Mouse (Mus musculus) forebrain, postnatal 0 days (tissue): ENCODE results near the gene Itga2. TPM values are rescaled to one million over a fixed set of nuclear protein-coding genes. Genes with fewer than 3 reads are reported as not detected.

ENCODE experiments used
- ATAC-seq: fragments of 200-750 bp; cut with Nextera tagmentation; 2 replicates; pipeline ENCODE4 v1.8.0; 2017; ENCODE audit warnings: mild to moderate bottlenecking, moderate library complexity
- DNase-seq: peaks from one replicate; pipeline ENCODE4 v3.0.0-alpha.2; 2015
- H3K27ac ChIP-seq: fragments of 300-500 bp; sonication (generic); 2 replicates; pipeline ENCODE4 v1.5.1; 2014; ENCODE audit warnings: low read depth, mild to moderate bottlenecking, antibody characterized with exemption, low read length, moderate library complexity, mixed read lengths
- H3K27me3 ChIP-seq: fragments of 300-500 bp; sonication (generic); 2 replicates; pipeline ENCODE4 v1.6.1; 2014; ENCODE audit warnings: mild to moderate bottlenecking, low read length, mixed read lengths; ENCODE audit not compliant: insufficient read depth
- H3K36me3 ChIP-seq: fragments of 300-500 bp; sonication (generic); 2 replicates; pipeline ENCODE4 v1.6.1; 2014; ENCODE audit warnings: mild to moderate bottlenecking, moderate library complexity; ENCODE audit not compliant: insufficient read depth
- H3K4me1 ChIP-seq: fragments of 300-500 bp; sonication (generic); 2 replicates; pipeline ENCODE4 v1.6.1; 2014; ENCODE audit warnings: antibody characterized with exemption; ENCODE audit not compliant: insufficient read depth
- H3K4me2 ChIP-seq: fragments of 300-500 bp; sonication (generic); 2 replicates; pipeline ENCODE4 v1.6.1; 2014; ENCODE audit warnings: low read depth, mild to moderate bottlenecking, moderate library complexity
- H3K4me3 ChIP-seq: fragments of 300-500 bp; sonication (generic); 2 replicates; pipeline ENCODE4 v1.5.1; 2014; ENCODE audit warnings: low read depth, low read length, mixed read lengths
- H3K9ac ChIP-seq: fragments of 300-500 bp; sonication (generic); 2 replicates; pipeline ENCODE4 v1.6.1; 2014; ENCODE audit warnings: mild to moderate bottlenecking
- H3K9me3 ChIP-seq: fragments of 300-500 bp; sonication (generic); 2 replicates; pipeline ENCODE4 v1.6.1; 2016; ENCODE audit warnings: low read length
- CTCF ChIP-seq: sonication (generic); IDR thresholded peaks from 2 replicates; pipeline ENCODE4 v1.5.1; 2016; ENCODE audit warnings: antibody characterized with exemption, control low read depth, low read depth
- WGBS: fragments of 180-500 bp; shearing (Covaris S2); extraction: QIAGEN DNeasy Blood & Tissue Kit; methylation state at CpG from one replicate; pipeline ENCODE4 v1.1.7; 2014; 5-methylcytosine and 5-hydroxymethylcytosine counted together
- polyA plus RNA-seq: library from polyadenylated mRNA; unstranded; fragments of >200 nt; fragmentation: Nextera tagmentation; extraction: Ambion mirVana; gene quantifications from 2 replicates; pipeline ENCODE4 v1.2.1, GENCODE M21; 2015
- total RNA-seq: library from RNA; depleted of rRNA; stranded (reverse); fragments of >200 nt; gene quantifications from 2 replicates; pipeline ENCODE4 v1.2.3, GENCODE M21; 2014; rRNA removed

Gene Itga2
- total RNA-seq (0.77 and 0.86 TPM in 2 replicates), polyA plus RNA-seq (0.36 and 0.63 TPM in 2 replicates)

DNA sequence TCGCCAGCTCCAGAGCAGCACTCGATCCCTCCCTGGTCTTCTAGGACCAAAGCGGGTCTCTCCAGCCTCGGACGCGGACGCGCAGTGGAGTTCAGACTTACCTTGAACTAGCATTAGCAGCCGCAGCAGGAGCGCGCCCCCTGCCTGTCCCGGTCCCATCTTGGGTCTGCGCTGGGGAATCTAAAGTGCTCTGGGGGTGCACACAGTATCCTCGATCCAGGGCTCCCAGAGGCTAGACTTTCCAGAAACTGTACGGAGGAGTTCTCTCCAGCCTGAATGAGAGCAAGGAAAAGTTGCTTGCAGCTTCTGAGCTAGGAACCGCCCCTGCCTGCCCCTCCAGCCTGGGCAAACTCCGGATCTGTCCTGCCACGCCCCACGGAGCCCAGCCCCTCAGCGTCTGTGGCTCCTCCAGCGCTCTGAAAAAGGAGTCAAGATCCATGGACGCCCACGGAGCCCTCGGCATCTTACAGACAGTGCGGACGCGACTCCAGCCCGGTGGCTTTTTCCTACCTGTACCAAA is at the start of gene Itga2:
Gene Itga2 (minus strand): TSS at position 326 of the 520 bp plus-strand sequence.
- Histone ChIP-seq H3K9ac (peak within 1 kb of the TSS; percentile 31; the same call in 1 of the 2 replicates), H3K4me2 (peak within 1 kb of the TSS; percentile 73), H3K27me3 (no peaks in the 10 kb centered on the region; the same call in 1 of the 2 replicates), H3K9me3 (no peaks in the 10 kb centered on the region), H3K4me1 (no peaks in the 10 kb centered on the region), H3K4me3 (peak within 1 kb of the TSS; percentile 33), H3K27ac (no peak within 1 kb of the TSS), H3K36me3 (no peaks in the 10 kb centered on the region)
- 3% methylated on average over 28 of the region's 28 CpGs for WGBS
- ATAC-seq (peak; percentile 71), DNase-seq (peak; percentile 43)
- peak; percentile 54 for TF ChIP-seq CTCF

- no peaks in the 10 kb centered on the region for H3K4me1 ChIP-seq
- DNase-seq: no peak
- ATAC-seq: no peak
- H3K9ac ChIP-seq: no peak overlapping the region
- H3K9me3 ChIP-seq: no peaks in the 10 kb centered on the region
- H3K4me3 ChIP-seq: no peak overlapping the region
- H3K36me3 ChIP-seq: no peaks in the 10 kb centered on the region
- H3K27me3 ChIP-seq: no peaks in the 10 kb centered on the region
- 41% methylated on average over 10 of the region's 10 CpGs for WGBS
- H3K27ac ChIP-seq: no peak overlapping the region
- peak; percentile 47 for TF ChIP-seq CTCF
- H3K4me2 ChIP-seq: no peak overlapping the region
These were observed 49.0 kb upstream of the Itga2 start for GRCm38 (mm10) chr13:114980831-114981419.

DNA sequence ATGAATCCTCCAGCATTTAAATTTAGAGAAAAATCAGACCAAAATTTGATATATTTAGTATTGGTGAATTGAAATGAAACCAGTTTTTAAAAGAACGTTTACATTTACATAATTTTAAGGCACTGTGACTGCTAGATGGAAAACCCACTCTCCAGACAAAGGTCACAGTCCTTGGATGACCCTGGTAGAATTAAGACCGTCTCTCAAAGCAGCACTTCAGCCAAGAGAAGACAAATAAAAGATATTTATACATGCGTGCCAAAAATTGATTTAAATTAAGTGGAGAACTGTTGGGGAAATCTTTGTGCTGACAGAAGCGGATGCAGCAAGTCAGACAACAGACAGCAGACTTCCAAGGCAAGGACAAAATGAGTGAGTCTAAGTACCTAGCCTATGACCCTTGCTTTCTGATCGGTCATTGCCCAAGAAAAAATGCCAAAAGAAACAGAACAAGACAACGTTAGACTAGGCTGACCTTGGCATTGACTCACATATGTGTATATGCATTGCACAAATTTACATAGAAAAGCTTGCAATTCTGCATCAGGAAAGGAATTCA is 42.7 kb upstream of the Itga2 start:
- Histone ChIP-seq H3K9me3 (no peaks in the 10 kb centered on the region), H3K9ac (no peak overlapping the region), H3K4me3 (no peak overlapping the region), H3K27me3 (no peaks in the 10 kb centered on the region), H3K4me1 (no peaks in the 10 kb centered on the region), H3K4me2 (no peak overlapping the region), H3K36me3 (no peaks in the 10 kb centered on the region), H3K27ac (no peak overlapping the region)
- DNase-seq (no peak), ATAC-seq (no peak)
- 71% methylated on average over 6 of the region's 6 CpGs for WGBS
- TF ChIP-seq CTCF: no peak

GRCm38 (mm10) chr13:114971905-114972304 is 40.0 kb upstream of the Itga2 start:
- no peaks in the 10 kb centered on the region for H3K36me3 ChIP-seq
- no peaks in the 10 kb centered on the region for H3K9me3 ChIP-seq
- H3K27ac ChIP-seq: no peak overlapping the region
- no peak for TF ChIP-seq CTCF
- H3K4me1 ChIP-seq: no peaks in the 10 kb centered on the region
- H3K9ac ChIP-seq: no peak overlapping the region
- H3K4me2 ChIP-seq: no peak overlapping the region
- no peak overlapping the region for H3K4me3 ChIP-seq
- DNase-seq: no peak
- H3K27me3 ChIP-seq: no peaks in the 10 kb centered on the region
- 97% methylated on average over 3 of the region's 3 CpGs for WGBS
- ATAC-seq: no peak

DNA sequence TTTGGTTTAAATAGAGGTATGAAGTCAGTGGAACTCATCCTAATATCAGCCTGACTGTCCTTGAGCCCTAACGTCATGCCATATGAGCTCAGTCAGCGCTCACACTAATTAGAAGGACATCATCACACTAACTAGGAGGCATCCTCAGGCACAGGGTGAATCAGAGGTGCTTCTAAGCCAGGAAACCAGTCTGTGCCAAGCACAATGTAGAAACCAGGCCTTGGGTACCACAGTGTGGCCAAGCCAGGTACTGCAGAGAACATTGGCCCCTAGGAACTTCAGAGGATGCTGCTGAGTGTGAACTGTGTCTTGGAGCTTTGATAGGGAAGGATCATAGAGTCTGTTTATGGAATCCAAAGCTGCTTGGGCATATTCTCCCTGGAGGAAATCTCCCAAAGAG is 32.3 kb upstream of the Itga2 start:
- 30% methylated on average over 2 of the region's 2 CpGs for WGBS
- peak; percentile 92 for ATAC-seq
- Histone ChIP-seq H3K27me3 (no peaks in the 10 kb centered on the region), H3K4me3 (no peak overlapping the region), H3K4me1 (no peaks in the 10 kb centered on the region), H3K36me3 (no peaks in the 10 kb centered on the region), H3K27ac (no peak overlapping the region), H3K4me2 (no peak overlapping the region), H3K9ac (no peak overlapping the region), H3K9me3 (no peaks in the 10 kb centered on the region)
- DNase-seq: peak; percentile 84
- peak; percentile 93 for TF ChIP-seq CTCF

DNA sequence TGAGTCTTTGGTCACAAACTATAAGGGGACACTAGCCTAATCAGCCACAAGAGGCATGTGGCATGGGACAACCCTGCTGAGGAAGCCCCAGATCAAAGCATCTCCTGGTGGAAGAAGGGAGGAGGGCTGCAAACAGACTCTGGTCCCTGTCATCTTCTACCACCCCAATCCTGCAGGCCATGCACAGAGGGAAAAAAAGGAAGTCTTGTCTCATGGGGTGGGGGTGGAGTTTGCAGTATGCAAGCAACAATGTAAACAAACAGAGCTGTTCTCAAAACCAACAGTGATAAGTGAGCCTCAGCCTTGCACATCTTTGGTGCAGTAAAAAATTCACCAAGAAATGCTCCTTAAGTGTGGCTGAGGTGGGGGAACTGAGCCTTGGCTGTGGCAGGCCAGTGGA is 22.6 kb upstream of the Itga2 start:
- Histone ChIP-seq H3K27me3 (no peaks in the 10 kb centered on the region), H3K4me3 (no peak overlapping the region), H3K9ac (no peak overlapping the region), H3K36me3 (no peaks in the 10 kb centered on the region), H3K9me3 (no peaks in the 10 kb centered on the region), H3K27ac (no peak overlapping the region), H3K4me1 (no peaks in the 10 kb centered on the region), H3K4me2 (no peak overlapping the region)
- TF ChIP-seq CTCF: no peak
- ATAC-seq (no peak), DNase-seq (no peak)

GRCm38 (mm10) chr13:114933541-114933940 is 1.6 kb upstream of the Itga2 start:
- ATAC-seq (no peak), DNase-seq (no peak)
- no peak overlapping the region for H3K4me2 ChIP-seq
- no peak overlapping the region for H3K27ac ChIP-seq
- WGBS: 91% methylated on average over 7 of the region's 7 CpGs
- no peaks in the 10 kb centered on the region for H3K36me3 ChIP-seq
- H3K9me3 ChIP-seq: no peaks in the 10 kb centered on the region
- no peak for TF ChIP-seq CTCF
- H3K27me3 ChIP-seq: no peaks in the 10 kb centered on the region; the same call in 1 of the 2 replicates
- H3K4me1 ChIP-seq: no peaks in the 10 kb centered on the region
- no peak overlapping the region for H3K4me3 ChIP-seq
- H3K9ac ChIP-seq: no peak overlapping the region
